Mouse (Mus musculus): ENCODE results near the gene Vcl. TPM values are rescaled to one million over a fixed set of nuclear protein-coding genes. Genes with fewer than 3 reads are reported as not detected.

Gene Vcl
- total RNA-seq, 2 experiments from 2014 or later = 60.0 to 79.2 TPM

DNA sequence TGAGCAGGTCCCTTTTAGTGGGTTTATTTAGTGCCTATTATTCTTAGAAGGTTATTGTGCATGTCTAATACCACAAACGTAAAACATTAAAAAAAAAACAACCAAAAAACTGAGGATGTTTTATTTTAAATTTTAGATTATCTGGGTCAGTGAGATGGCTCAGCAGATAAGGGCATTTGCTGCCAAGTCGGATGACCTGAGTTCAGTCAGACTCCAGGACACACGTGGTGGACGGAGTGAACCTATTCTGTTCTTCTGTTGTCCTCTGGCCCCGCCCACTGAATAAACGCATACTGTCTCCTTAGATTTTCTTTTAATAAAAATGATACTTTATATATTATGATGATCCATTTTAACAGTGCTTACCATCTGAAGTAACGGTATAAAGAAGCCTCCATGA lies 124.4 kb downstream of the Vcl start:
- no peak for TF ChIP-seq CTCF (IDR thresholded peaks at IDR 0.05)
- peak overlapping the region; percentile 96 for H3K27ac ChIP-seq
- peak; percentile 32 for DNase-seq
- intact Hi-C loops (cut with DNase I) = loop anchor here (2.0 to 5.0 kb wide), 2 partner anchors 21 to 59 kb away; no protein-coding TSS in a partner anchor
- peak overlapping the region; percentile 93 for H3K4me3 ChIP-seq

DNA sequence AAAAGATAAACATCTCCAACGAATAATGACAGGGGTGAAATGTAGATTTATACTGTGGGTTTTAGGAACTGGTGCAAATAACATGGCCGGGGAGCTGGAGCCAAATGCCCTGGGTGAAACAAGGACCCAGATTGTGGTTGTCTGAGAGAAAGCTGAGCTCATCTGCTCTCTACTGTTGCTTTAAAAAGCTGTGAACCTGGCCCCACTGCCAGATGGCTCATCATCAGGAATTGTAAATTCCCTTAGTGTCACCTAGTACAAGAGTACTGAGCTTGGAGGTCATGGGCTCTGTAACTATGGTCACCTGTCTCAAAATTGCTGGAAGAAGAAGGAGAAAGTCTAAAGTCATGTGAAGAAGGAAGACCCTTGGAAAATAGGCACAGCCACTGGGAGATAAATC lies 129.8 kb downstream of the Vcl start:
- Histone ChIP-seq H3K27ac (peak overlapping the region; percentile 70), H3K4me3 (no peak overlapping the region)
- TF ChIP-seq CTCF (IDR thresholded peaks at IDR 0.05) = no peak
- DNase-seq = peak; percentile 39
- intact Hi-C loops (cut with DNase I) = no loop called here

DNA sequence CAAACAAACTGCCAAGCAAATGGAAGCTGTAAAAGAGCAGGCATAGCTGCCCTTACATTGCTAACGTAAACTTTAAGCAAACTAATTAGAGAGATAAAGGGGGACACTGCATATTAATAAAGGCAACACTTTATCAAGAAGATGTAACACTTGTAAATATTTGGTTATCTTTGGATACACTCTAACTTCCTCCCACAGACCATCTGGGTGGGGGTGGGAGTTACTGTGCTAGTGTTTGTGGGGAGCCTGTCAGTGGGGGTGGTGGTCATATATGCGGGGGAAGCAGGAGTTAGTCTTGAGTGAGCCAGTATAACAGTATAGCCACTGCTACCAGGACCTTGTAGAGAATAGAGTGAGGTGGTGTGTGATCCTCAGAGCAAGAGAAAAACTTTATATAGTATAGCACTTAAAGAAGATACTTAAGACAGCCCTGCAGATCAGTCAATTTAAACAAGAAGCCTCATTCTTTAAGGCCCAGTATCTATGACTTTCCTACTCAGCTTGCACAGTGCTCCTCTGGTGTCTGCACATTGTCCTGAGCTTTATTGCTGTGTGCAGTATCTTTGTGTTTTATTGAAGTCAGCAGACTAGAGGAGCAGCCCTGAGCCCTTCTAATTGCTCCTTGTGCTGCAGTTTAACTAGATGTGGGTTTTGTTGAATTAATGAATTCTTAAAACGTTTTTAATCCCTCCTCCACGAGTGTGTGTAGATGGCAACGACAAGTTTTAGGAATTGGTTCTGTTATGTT lies 133.7 kb downstream of the Vcl start:
- TF ChIP-seq CTCF (IDR thresholded peaks at IDR 0.05) = no peak
- no peak for DNase-seq
- no peak overlapping the region for H3K4me3 ChIP-seq
- H3K27ac ChIP-seq = peak overlapping the region; percentile 12; the same call in 1 of the 2 replicates
- intact Hi-C loops (cut with DNase I) = no loop called here

DNA sequence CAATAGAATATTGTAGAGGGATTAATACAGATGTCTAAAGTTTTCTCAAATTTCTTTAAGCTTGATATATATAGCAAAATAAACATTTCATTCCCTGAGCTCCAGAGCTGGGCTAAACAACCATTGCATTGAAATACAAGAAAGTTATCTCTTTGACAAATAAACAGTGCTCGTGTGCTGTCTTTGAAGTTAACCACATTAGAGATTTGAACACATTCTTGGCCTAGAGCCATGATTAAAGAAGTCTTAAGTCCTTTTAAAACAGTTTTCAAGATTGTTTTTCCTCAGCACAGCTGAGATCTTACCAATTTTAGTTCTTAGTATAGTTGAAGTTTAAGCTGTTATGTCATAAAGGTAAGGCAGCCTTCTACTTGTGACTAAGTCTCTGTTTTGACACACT lies 135.1 kb downstream of the Vcl start:
- intact Hi-C loops (cut with DNase I) = no loop called here
- TF ChIP-seq CTCF (IDR thresholded peaks at IDR 0.05) = no peak
- no peak for DNase-seq
- Histone ChIP-seq H3K27ac (no peak overlapping the region), H3K4me3 (no peak overlapping the region)

DNA sequence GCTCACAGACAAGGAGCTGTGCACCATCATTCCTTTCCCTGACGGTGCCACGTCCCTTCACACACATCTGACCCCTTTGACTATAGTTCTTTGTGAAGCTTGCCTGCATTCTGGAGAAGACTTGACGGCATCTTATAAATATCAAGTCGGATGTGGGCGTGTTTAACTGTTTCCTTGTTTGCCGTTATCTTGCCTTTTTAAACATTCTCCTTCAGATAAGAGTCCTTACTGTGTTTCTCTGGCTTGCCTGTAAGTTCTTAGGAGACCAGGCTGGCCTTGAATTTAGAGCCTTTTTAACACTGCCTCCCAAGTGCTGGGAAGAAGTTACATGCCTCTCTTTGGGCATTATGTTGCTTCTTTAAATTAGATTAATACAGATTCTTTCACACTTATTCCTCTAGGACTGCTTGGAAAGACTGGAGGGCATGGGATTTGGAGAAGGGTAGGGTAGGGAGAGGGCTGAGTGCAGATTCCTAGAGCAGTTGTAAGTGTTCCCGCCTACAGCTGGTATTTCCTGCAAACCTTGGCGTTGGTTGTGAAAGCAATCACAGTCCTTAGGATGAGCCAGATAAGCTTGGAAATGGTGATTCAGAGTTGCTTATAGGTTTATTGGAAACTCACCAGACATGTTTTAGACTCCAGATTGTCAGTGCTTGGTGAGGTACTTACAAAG lies 136.4 kb downstream of the Vcl start:
- TF ChIP-seq CTCF (IDR thresholded peaks at IDR 0.05) = no peak
- no peak for DNase-seq
- Histone ChIP-seq H3K27ac (peak overlapping the region; percentile 20; the same call in 1 of the 2 replicates), H3K4me3 (no peak overlapping the region)
- intact Hi-C loops (cut with DNase I) = no loop called here

- H3K4me3 ChIP-seq = no peak overlapping the region
- H3K27ac ChIP-seq = no peak overlapping the region
- intact Hi-C loops (cut with DNase I) = no loop called here
- no peak for DNase-seq
- peak; percentile 33; the same call in 1 of the 2 replicates for TF ChIP-seq CTCF (IDR thresholded peaks at IDR 0.05)
These were observed 140.4 kb downstream of the Vcl start for GRCm38 (mm10) chr14:21069594-21069993.

DNA sequence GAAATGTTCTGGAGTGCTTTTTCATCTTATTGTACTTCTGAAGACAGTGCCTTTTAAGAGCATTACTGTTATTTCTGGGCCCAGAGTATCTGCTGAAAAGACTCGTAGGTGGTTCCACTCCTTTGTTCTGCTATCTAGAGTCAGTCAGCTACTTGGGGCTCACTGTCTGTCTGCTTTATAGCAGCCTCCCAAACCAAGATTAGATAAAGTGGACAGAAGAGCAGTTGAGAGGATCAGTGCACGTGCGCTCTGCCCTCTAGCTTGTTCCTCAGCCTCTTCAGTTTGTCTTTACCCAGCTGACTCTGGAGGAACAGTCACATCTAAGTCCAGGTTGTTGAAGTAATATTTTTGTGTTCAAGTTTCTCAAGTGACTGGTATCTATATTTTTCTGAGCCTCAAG lies 144.8 kb downstream of the Vcl start:
- Histone ChIP-seq H3K27ac (peak overlapping the region; percentile 94), H3K4me3 (no peak overlapping the region)
- no peak for TF ChIP-seq CTCF (IDR thresholded peaks at IDR 0.05)
- DNase-seq = no peak
- intact Hi-C loops (cut with DNase I) = loop anchor here (2.0 kb wide), 1 partner anchor 21 kb away; the partner anchor contains the start of genes Adk and Ap3m1

GRCm38 (mm10) chr14:21074398-21075320 lies 145.5 kb downstream of the Vcl start:
- no peak for TF ChIP-seq CTCF (IDR thresholded peaks at IDR 0.05)
- DNase-seq = no peak
- intact Hi-C loops (cut with DNase I) = loop anchor here (2.0 kb wide), 1 partner anchor 22 kb away; the partner anchor contains the start of genes Adk and Ap3m1
- peak overlapping the region; percentile 94 for H3K27ac ChIP-seq
- H3K4me3 ChIP-seq = peak overlapping the region; percentile 77

- peak; percentile 96 for DNase-seq
- intact Hi-C loops (cut with DNase I) = loop anchor here (2.0 kb wide), 1 partner anchor 23 kb away; the partner anchor contains the start of genes Adk and Ap3m1
- no peak; the same call in 1 of the 2 replicates for TF ChIP-seq CTCF (IDR thresholded peaks at IDR 0.05)
These were observed 146.7 kb downstream of the Vcl start for GRCm38 (mm10) chr14:21075751-21076500.

GRCm38 (mm10) chr14:21076501-21077194 lies 147.4 kb downstream of the Vcl start:
- no peak for TF ChIP-seq CTCF (IDR thresholded peaks at IDR 0.05)
- intact Hi-C loops (cut with DNase I) = no loop called here
- DNase-seq = no peak
- peak overlapping the region; percentile 94 for H3K27ac ChIP-seq
- peak overlapping the region; percentile 77 for H3K4me3 ChIP-seq

More at GRCm38 (mm10) chr14:21075751-21076500, 146.7 kb downstream of the Vcl start:
- Histone ChIP-seq H3K4me3 (peak overlapping the region; percentile 77), H3K27ac (peak overlapping the region; percentile 94)

GRCm38 (mm10) chr14:21077939-21078338 lies 148.7 kb downstream of the Vcl start:
- no peak for DNase-seq
- intact Hi-C loops (cut with DNase I) = no loop called here
- Histone ChIP-seq H3K4me3 (no peak overlapping the region), H3K27ac (no peak overlapping the region; the same call in 1 of the 2 replicates)
- no peak for TF ChIP-seq CTCF (IDR thresholded peaks at IDR 0.05)

All from gastrocnemius, adult 2 months (tissue).